Mouse (Mus musculus) splenic B cell, adult 2 months (primary cell): Measurements from ENCODE around the gene Mmrn1.
A peak's percentile ranks its signal among the peaks of the same experiment; 100 is the strongest.
"Not testable (repeated sequence)": the region's sequence is repeated elsewhere in the genome, so short reads cannot be mapped to it uniquely, and the experiment has no call there.

Source experiments
- DNase-seq: peaks from one replicate; pipeline ENCODE4 v3.0.0-alpha.2; 2011; ENCODE audit warnings: low read depth, low spot score
- H3K27me3 ChIP-seq: 2 replicates; pipeline ENCODE4 v1.6.1; 2012; ENCODE audit warnings: mild to moderate bottlenecking, low read length, moderate library complexity, mixed read lengths; ENCODE audit not compliant: control insufficient read depth, poor library complexity, insufficient read depth, severe bottlenecking
- H3K36me3 ChIP-seq: 2 replicates; pipeline ENCODE4 v1.6.1; 2012; ENCODE audit warnings: mild to moderate bottlenecking, low read length, moderate library complexity, mixed read lengths; ENCODE audit not compliant: control insufficient read depth, poor library complexity, insufficient read depth, severe bottlenecking

The Mmrn1 gene

DNA sequence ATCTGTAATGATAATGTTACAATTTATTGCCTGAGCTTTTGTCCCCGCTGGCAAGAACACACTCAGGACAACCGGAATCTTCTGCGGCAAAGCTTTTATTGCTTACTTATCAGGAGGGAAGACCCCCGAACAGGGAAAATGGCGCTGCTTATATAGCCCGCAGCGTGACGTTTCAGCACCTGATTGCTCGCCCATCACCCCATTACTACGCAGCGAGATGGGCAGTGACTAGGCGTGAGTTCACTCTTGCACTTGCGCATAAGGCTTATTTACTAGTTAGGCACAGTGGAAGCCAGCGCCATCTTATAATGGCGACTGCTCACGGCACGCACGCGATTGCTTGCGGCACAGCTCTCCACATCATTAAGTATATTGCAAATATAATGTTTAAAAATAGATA lies at the start of gene Mmrn1:
Gene Mmrn1, plus strand, starts transcription at position 301 of the 400 bp plus-strand sequence.
- not testable (repeated sequence) for H3K36me3 ChIP-seq, DNase-seq, H3K27me3 ChIP-seq

DNA sequence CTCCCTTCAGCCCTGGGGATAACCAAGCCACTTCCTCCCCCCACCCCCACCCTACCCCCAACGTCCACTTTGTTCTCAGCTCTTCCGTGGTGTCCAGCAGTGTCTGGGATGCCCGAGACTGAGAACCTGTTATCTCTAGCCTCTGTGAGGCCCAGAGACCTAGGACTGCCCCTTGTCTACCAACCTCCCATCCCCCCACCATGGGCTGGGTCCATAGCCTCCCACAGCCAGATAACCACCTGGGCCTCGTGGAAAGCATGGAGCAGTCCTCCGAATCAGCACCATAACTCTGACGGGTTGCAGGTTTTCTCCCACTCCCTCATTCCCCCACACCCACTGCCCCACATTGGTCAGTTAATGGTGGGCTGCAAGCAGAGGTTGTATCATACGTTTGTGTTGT lies 44.4 kb upstream of the Mmrn1 start:
- no peak for DNase-seq
- Histone ChIP-seq H3K27me3 (no peaks in the 10 kb centered on the region), H3K36me3 (no peaks in the 10 kb centered on the region)

GRCm38 (mm10) chr6:60881534-60881933 lies 43.2 kb upstream of the Mmrn1 start:
- no peaks in the 10 kb centered on the region for H3K27me3 ChIP-seq
- H3K36me3 ChIP-seq = no peaks in the 10 kb centered on the region
- DNase-seq = no peak

DNA sequence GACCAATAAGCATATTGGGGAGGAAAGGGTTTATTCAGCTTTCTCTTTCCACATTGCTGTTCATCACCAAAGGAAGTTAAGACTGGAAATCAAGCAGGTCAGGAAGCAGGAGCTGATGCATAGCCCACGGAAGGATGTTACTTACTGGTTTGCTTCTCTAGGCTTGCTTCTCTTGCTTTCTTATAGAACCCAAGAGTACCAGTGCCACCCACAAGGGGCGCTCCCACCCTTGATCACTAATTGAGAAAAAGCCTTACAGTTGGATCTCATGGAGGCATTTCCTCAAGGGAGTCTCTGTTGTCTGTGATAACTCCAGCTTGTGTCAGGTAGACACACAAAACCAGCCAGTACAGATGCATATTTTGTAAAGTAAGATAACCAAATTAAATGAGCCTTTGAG lies 17.5 kb upstream of the Mmrn1 start:
- no peaks in the 10 kb centered on the region for H3K36me3 ChIP-seq
- H3K27me3 ChIP-seq = no peaks in the 10 kb centered on the region
- no peak for DNase-seq

DNA sequence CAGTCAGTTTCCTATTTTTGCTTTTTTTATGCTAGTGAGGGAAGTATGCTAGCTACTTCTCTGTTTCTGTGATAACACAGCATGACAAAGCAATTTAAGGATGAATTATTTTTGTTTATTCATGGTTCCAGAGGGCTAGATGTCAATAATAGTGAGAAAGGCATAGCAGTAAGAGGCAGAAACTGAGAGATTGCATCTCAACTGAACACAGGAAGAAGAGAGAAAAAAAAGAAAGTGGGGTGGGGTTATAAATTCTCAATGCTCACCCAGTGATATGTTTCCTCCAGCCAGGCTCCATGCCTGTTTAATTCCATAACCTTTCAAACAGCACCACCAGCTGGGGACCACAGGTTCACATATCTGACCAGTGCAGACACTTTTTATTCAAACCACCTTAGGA lies 6.6 kb downstream of the Mmrn1 start:
- no peak for DNase-seq
- no peaks in the 10 kb centered on the region for H3K36me3 ChIP-seq
- H3K27me3 ChIP-seq = no peaks in the 10 kb centered on the region

GRCm38 (mm10) chr6:60934835-60935234 lies 10.1 kb downstream of the Mmrn1 start:
- Histone ChIP-seq H3K36me3 (no peaks in the 10 kb centered on the region), H3K27me3 (no peaks in the 10 kb centered on the region)
- DNase-seq = no peak

- no peaks in the 10 kb centered on the region for H3K36me3 ChIP-seq
- no peak for DNase-seq
- H3K27me3 ChIP-seq = no peaks in the 10 kb centered on the region
Measured at GRCm38 (mm10) chr6:60935448-60936130, 10.8 kb downstream of the Mmrn1 start.

- no peaks in the 10 kb centered on the region for H3K27me3 ChIP-seq
- H3K36me3 ChIP-seq = no peaks in the 10 kb centered on the region
- DNase-seq = no peak
Measured at GRCm38 (mm10) chr6:60944178-60944577, 19.4 kb downstream of the Mmrn1 start.

DNA sequence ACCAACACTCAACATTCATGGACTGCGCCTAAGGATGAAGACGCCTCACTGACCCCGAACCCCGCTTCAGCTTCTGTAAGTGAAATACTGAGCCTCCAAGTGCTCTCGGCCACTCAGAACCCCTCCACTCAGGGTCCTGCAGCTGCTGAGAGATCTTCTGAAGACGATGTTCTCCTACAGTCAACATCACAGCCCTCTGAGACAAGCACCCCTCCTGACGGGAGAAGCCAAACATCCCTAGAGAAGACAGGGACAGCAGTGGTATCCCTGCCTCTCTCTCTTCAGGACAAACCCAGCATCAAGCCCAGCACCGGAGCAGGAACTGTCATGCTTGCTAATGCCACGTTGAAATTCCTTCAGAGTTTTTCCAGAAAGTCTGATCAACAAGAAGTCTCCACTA lies 19.8 kb downstream of the Mmrn1 start:
- DNase-seq = no peak
- H3K36me3 ChIP-seq = no peaks in the 10 kb centered on the region
- H3K27me3 ChIP-seq = no peaks in the 10 kb centered on the region

GRCm38 (mm10) chr6:60950415-60950814 lies 25.6 kb downstream of the Mmrn1 start:
- DNase-seq = peak; percentile 13
- H3K27me3 ChIP-seq = no peaks in the 10 kb centered on the region
- H3K36me3 ChIP-seq = no peaks in the 10 kb centered on the region

DNA sequence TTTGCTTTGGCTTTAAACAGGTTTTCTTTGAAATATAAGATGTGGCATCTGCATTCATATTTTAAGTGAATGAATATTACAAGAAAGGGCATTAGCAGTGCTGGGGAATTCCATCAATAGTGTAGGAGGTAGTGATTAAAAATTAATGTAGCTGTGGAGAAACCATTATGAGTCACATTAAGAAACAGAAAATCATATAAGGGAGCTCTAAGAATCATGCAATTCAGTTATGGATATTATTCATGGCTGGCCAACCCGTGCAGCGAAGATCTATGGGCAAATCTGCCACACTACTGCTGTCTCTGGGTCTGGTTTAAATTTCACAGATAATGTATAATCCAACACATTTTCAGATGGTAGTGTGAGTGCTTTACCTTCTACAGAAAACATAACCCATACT lies 36.5 kb downstream of the Mmrn1 start:
- H3K27me3 ChIP-seq = no peaks in the 10 kb centered on the region
- H3K36me3 ChIP-seq = no peaks in the 10 kb centered on the region
- DNase-seq = no peak

DNA sequence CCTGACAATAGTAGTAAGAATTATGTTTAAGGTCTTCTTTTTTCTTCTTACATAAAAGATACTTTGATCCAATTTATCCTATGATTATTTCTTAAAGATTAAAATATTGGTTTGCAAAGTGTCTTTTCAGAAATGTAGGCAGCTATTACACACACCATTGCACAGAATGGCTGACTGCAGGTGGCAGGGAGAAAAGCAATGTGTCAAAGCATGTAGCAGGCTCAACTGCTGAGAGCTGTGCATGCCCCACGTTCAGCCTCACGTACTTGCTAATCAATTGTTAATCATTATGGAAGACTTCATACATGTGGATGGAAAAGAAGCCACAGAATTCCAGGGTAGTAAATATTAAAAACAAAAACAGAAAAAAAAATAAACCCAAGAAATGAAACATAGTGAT lies 37.1 kb downstream of the Mmrn1 start:
- H3K36me3 ChIP-seq = no peaks in the 10 kb centered on the region
- no peak for DNase-seq
- H3K27me3 ChIP-seq = no peaks in the 10 kb centered on the region

- no peaks in the 10 kb centered on the region for H3K36me3 ChIP-seq
- DNase-seq = no peak
- H3K27me3 ChIP-seq = no peaks in the 10 kb centered on the region
Measured at GRCm38 (mm10) chr6:60962668-60963067, 37.9 kb downstream of the Mmrn1 start.

DNA sequence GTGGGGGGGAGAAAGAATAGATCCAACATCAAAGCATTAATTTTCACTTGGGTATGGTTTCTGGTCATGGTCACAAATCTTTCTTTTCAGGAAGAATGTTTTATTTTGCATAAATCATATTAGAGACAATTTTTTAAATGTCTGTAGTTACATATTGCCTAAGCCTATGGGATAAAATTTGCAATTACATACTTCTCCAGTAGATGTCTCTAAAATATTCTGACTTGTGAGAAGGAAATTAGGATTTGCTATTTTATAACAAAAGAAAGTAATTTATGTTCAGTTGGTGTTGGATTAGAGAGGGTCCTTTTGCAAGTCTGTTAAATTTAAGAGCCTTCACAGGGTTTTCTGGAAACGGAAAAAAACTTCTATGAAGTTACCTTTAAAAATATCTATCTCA lies 39.0 kb downstream of the Mmrn1 start:
- no peaks in the 10 kb centered on the region for H3K27me3 ChIP-seq
- DNase-seq = no peak
- H3K36me3 ChIP-seq = no peaks in the 10 kb centered on the region

DNA sequence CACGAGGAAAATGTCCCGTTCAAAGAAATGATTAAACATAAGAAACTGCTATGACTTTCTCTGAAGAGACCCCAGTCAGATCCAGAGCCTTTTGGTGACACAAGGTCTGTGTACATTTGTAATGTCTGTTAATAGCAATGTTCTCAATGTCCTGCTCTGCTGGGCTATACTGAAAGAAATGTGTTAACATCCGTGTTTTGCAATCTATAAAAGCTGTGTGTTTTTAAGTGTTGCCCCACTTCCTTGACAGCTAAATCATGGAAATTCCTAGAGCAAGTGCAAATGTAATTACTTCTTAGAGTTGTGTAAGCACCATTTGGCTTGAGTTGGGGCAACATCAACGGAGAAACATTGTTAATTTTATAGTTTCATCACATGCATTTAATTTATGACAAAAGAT lies 42.2 kb downstream of the Mmrn1 start:
- Histone ChIP-seq H3K27me3 (no peaks in the 10 kb centered on the region), H3K36me3 (no peaks in the 10 kb centered on the region)
- DNase-seq = no peak

DNA sequence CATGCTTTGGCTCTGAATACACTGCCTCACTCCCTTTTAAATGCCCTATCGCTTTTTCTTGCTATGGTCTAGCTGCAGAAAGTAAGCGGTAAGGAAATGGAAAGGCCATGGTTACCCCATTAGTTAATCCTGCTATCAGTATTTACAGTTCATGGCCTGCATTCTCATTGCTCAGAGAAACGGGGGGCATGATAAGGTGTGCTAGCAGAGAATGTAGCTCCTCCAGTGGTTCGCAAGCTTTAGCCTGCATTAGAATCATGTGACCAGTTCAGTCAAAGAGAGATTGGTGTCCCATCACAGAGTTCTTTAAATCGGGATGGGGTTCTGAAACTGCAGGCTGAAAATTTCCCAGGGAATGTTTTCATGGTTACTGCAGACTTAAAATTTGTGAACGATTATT lies 44.6 kb downstream of the Mmrn1 start:
- Histone ChIP-seq H3K36me3 (no peaks in the 10 kb centered on the region), H3K27me3 (no peaks in the 10 kb centered on the region)
- DNase-seq = no peak
